10 mouse cellular contexts compared by ENCODE assay signal in the genomic region with DNA sequence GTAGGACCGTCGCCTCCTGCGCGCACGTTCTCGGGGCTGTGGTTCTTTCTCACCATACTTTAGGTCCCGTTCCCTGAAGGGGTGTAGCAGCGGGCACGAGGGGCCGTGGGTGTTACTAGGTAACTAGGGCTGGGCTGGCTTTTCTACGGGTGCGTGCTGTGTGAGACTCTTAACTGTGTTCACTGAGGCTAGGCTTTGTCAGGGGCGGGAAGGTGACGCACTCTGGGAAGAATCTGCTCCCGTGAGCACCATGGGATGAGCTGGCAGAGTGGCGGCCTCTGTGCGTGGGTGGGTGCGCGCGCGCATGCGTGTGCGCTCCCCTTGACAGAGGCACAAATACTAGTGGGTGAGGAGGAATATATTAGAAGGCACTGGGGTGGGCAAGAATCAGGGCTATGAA. TPM values are rescaled to one million over a fixed set of nuclear protein-coding genes. Genes with fewer than 3 reads are reported as not detected.
DNase-seq lines count a peak whose midpoint lies in the region; ATAC-seq and TF ChIP-seq lines count a peak whose summit lies in the region.
"Had no signal": no experiment of that assay in that cellular context is flagged by ENCODE, and none has a peak within 500 bp of the region (broad histone marks: within the 10 kb centered on the region; RNA-seq: fewer than 3 reads in every experiment).

No protein-coding gene starts in this region.

- no peak overlapping the region for H3K27ac ChIP-seq in heart, embryonic 16.5 days (ENCODE audit: low read length)
- H3K27ac ChIP-seq in lung, postnatal 0 days (ENCODE audit: low read length), result no peak overlapping the region
- no peak overlapping the region for H3K27ac ChIP-seq in cortical plate, adult 2 months (ENCODE audit: insufficient read depth, low read length)
- no peak overlapping the region for H3K27ac ChIP-seq in forebrain, embryonic 10.5 days

- TF ChIP-seq EP300 in lung, postnatal 0 days (IDR thresholded peaks at IDR 0.05), result no peak

- TF ChIP-seq CTCF in lung, postnatal 0 days (IDR thresholded peaks at IDR 0.05), result no peak
- no peak for TF ChIP-seq CTCF in cortical plate, adult 2 months (IDR thresholded peaks at IDR 0.05; ENCODE audit: extremely low read depth, insufficient read depth, low read length)

- no peaks in the 10 kb centered on the region for H3K36me3 ChIP-seq in heart, embryonic 16.5 days (ENCODE audit: control insufficient read depth, insufficient read depth)
- H3K36me3 ChIP-seq in lung, postnatal 0 days (ENCODE audit: insufficient read depth, low read length), result no peaks in the 10 kb centered on the region
- H3K36me3 ChIP-seq in forebrain, embryonic 10.5 days (replicated peaks), result peaks cover 9% of the 10 kb centered on the region
- H3K36me3 ChIP-seq: G1E had no signal

- no peaks in the 10 kb centered on the region for H3K9me3 ChIP-seq in heart, embryonic 16.5 days (replicated peaks; ENCODE audit: control insufficient read depth, low read length)
- H3K9me3 ChIP-seq in lung, postnatal 0 days (ENCODE audit: low read length), result no peaks in the 10 kb centered on the region
- no peaks in the 10 kb centered on the region for H3K9me3 ChIP-seq in forebrain, embryonic 10.5 days

- peak; percentile 33; the same call in 1 of the 2 replicates for TF ChIP-seq POLR2A in cortical plate, adult 2 months (IDR thresholded peaks at IDR 0.05; ENCODE audit: extremely low read depth, insufficient read depth, low read length)

- intact Hi-C loops in heart, postnatal 36 days (cut with DNase I), result no loop called here

- peak overlapping the region; percentile 49 for H3K4me2 ChIP-seq in heart, embryonic 16.5 days (ENCODE audit: low read depth, low read length)
- H3K4me2 ChIP-seq in lung, postnatal 0 days (replicated peaks; ENCODE audit: low read depth, low read length), result peak overlapping the region; percentile 25; the same call in 1 of the 2 replicates

- H3K4me1 ChIP-seq in heart, embryonic 16.5 days (ENCODE audit: control insufficient read depth, insufficient read depth, low read length), result peaks cover 25% of the 10 kb centered on the region
- H3K4me1 ChIP-seq in lung, postnatal 0 days (ENCODE audit: insufficient read depth, low read depth, low read length), result no peaks in the 10 kb centered on the region
- peaks cover 5% of the 10 kb centered on the region for H3K4me1 ChIP-seq in cortical plate, adult 2 months (ENCODE audit: control insufficient read depth, insufficient read depth, low read length)
- peaks cover 34% of the 10 kb centered on the region for H3K4me1 ChIP-seq in forebrain, embryonic 10.5 days

- no peaks in the 10 kb centered on the region for H3K27me3 ChIP-seq in heart, embryonic 16.5 days (ENCODE audit: control insufficient read depth, insufficient read depth, low read length)
- no peaks in the 10 kb centered on the region for H3K27me3 ChIP-seq in lung, postnatal 0 days (replicated peaks; ENCODE audit: insufficient read depth, low read length)
- peaks cover 86% of the 10 kb centered on the region for H3K27me3 ChIP-seq in forebrain, embryonic 10.5 days (ENCODE audit: poor library complexity, severe bottlenecking)

- WGBS in heart, embryonic 16.5 days, result 44% methylated on average over 23 of the region's 23 CpGs
- 48% methylated on average over 23 of the region's 23 CpGs for WGBS in lung, postnatal 0 days
- 45% methylated on average over 23 of the region's 23 CpGs for WGBS in forebrain, embryonic 10.5 days

- ATAC-seq in heart, embryonic 16.5 days (replicated peaks; ENCODE audit: extremely low read depth, insufficient read depth, low FRiP score), result no peak
- peak; percentile 34; the same call in 1 of the 2 replicates for ATAC-seq in lung, postnatal 0 days

- H3K9ac ChIP-seq in heart, embryonic 16.5 days (ENCODE audit: low read length), result peak overlapping the region; percentile 34; the same call in 1 of the 2 replicates
- H3K9ac ChIP-seq in lung, postnatal 0 days (replicated peaks; ENCODE audit: low read depth), result no peak overlapping the region

- H3K4me3 ChIP-seq in heart, embryonic 16.5 days (ENCODE audit: low read length), result peak overlapping the region; percentile 8; the same call in 1 of the 2 replicates
- H3K4me3 ChIP-seq in lung, postnatal 0 days (ENCODE audit: low read depth, low read length), result no peak overlapping the region
- H3K4me3 ChIP-seq in cortical plate, adult 2 months (ENCODE audit: insufficient read depth, low read length), result no peak overlapping the region
- H3K4me3 ChIP-seq in forebrain, embryonic 10.5 days, result no peak overlapping the region

- DNase-seq in heart, postnatal 36 days, result no peak
- peak; percentile 34 for DNase-seq in lung, postnatal 0 days (ENCODE audit: low spot score)
- no peak for DNase-seq in lung, adult 18-20 months
- peak; percentile 35 for DNase-seq in right cerebral cortex, postnatal 14 days
- DNase-seq in spleen, postnatal 10 days (ENCODE audit: low spot score in 2 of 2), result no peak
- DNase-seq in forebrain, embryonic 10.5 days (ENCODE audit: extremely low spot score, low spot score), result no peak
- DNase-seq: lung, postnatal 14 days had no signal

RNA-seq across cellular contexts. Expression of a gene that starts 23.9 kb away (rescaled TPM):
- polyA plus RNA-seq in heart, embryonic 16.5 days (2015; fragmentation: Nextera tagmentation; extraction: Ambion mirVana), result 31.1 and 33.8 TPM in 2 replicates
- 100 to 1,000 TPM; 386 to 424 TPM for total RNA-seq in heart, postnatal 36 days (2021)
- 22.2 and 23.6 TPM in 2 replicates for polyA plus RNA-seq in lung, postnatal 0 days (2015; fragmentation: Nextera tagmentation; extraction: Ambion mirVana)
- 17.4 and 18.6 TPM in 2 replicates for polyA plus RNA-seq in cortical plate, adult 2 months (2012; rRNA removed)
- 8.5 and 8.6 TPM in 2 replicates for polyA plus RNA-seq in forebrain, embryonic 10.5 days (2016; fragmentation: Nextera tagmentation; extraction: Ambion mirVana)
- polyA plus RNA-seq: G1E had no signal

Comparison
In these comparisons a context has a peak if more than half of its experiments do, and no peak if none do; other contexts are left out.
1. DNase-seq: peak in lung, postnatal 0 days (single experiment) and right cerebral cortex, postnatal 14 days (single experiment); none in heart, postnatal 36 days (0 of 2), lung, adult 18-20 months (0 of 2), spleen, postnatal 10 days (0 of 2) and forebrain, embryonic 10.5 days (single experiment).